Mouse (Mus musculus) heart, embryonic 10.5 days (tissue): Measurements from ENCODE around the gene Tbca. TPM values are rescaled to one million over a fixed set of nuclear protein-coding genes. Genes with fewer than 3 reads are reported as not detected.

Experiments used
- DNase-seq: peaks from one replicate; pipeline ENCODE4 v3.0.0-alpha.2; 2017; ENCODE audit warnings: low spot score
- H3K27ac ChIP-seq: fragments of 300-500 bp; sonication (generic); 2 replicates; pipeline ENCODE4 v1.5.1; 2016; ENCODE audit warnings: mild to moderate bottlenecking
- H3K27me3 ChIP-seq: fragments of 300-500 bp; sonication (generic); 2 replicates; pipeline ENCODE4 v1.6.1; 2016; ENCODE audit warnings: mild to moderate bottlenecking; ENCODE audit not compliant: poor library complexity, insufficient read depth, severe bottlenecking
- H3K36me3 ChIP-seq: fragments of 300-500 bp; sonication (generic); 2 replicates; pipeline ENCODE4 v1.6.1; 2016; ENCODE audit warnings: mild to moderate bottlenecking, moderate library complexity
- H3K4me1 ChIP-seq: fragments of 300-500 bp; sonication (generic); 2 replicates; pipeline ENCODE4 v1.6.1; 2016; ENCODE audit warnings: mild to moderate bottlenecking
- H3K4me3 ChIP-seq: fragments of 300-500 bp; sonication (generic); 2 replicates; pipeline ENCODE4 v1.5.1; 2016; ENCODE audit warnings: mild to moderate bottlenecking, moderate library complexity
- H3K9me3 ChIP-seq: fragments of 300-500 bp; sonication (generic); 2 replicates; pipeline ENCODE4 v1.6.1; 2016; ENCODE audit warnings: mild to moderate bottlenecking, moderate library complexity
- WGBS: fragments of 180-500 bp; shearing (Covaris S2); methylation state at CpG from one replicate; pipeline ENCODE4 v1.1.7; 2016; 5-methylcytosine and 5-hydroxymethylcytosine counted together
- polyA plus RNA-seq: library from polyadenylated mRNA; unstranded; fragments of >200 nt; fragmentation: Nextera tagmentation; extraction: Ambion mirVana; gene quantifications from 2 replicates; pipeline ENCODE4 v1.2.1, GENCODE M21; 2016

Gene Tbca
- polyA plus RNA-seq, 1 experiment from 2014 or later, result 226 TPM

GRCm38 (mm10) chr13:94862491-94863230 is 74.0 kb downstream of the Tbca start:
- peaks cover 77% of the 10 kb centered on the region for H3K27me3 ChIP-seq
- 62% methylated on average over 5 of the region's 5 CpGs for WGBS
- no peak for DNase-seq

DNA sequence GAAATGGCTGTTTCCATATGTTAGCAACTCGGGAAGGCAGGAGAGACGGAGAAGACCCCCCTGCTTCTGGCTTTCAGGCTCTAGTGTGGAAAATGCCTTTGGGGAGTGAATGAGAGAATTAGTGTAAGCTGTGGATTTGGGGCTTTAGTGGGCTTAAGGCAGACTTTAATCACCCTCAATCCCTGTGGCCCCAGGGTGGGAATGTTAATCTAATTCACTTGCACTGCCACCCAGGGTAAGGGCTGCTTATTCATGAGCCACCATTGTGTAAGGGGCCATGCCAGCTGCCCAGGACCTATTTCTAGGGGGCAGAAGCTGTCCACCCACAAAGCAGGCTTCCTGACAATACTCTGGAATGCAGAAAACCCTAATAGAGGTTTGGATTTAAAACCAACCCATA is 78.2 kb downstream of the Tbca start:
- H3K9me3 ChIP-seq, result no peaks in the 10 kb centered on the region
- WGBS, result 18% methylated on average over 2 of the region's 2 CpGs
- peak; percentile 20 for DNase-seq
- H3K36me3 ChIP-seq, result no peaks in the 10 kb centered on the region
- H3K27me3 ChIP-seq, result peaks cover 96% of the 10 kb centered on the region
- peaks cover 12% of the 10 kb centered on the region for H3K4me1 ChIP-seq
- H3K27ac ChIP-seq, result no peak overlapping the region
- no peak overlapping the region for H3K4me3 ChIP-seq

More at GRCm38 (mm10) chr13:94862491-94863230, 74.0 kb downstream of the Tbca start:
- H3K9me3 ChIP-seq, result no peaks in the 10 kb centered on the region
- H3K4me1 ChIP-seq, result no peaks in the 10 kb centered on the region
- no peak overlapping the region for H3K27ac ChIP-seq
- H3K4me3 ChIP-seq, result no peak overlapping the region
- H3K36me3 ChIP-seq, result no peaks in the 10 kb centered on the region

DNA sequence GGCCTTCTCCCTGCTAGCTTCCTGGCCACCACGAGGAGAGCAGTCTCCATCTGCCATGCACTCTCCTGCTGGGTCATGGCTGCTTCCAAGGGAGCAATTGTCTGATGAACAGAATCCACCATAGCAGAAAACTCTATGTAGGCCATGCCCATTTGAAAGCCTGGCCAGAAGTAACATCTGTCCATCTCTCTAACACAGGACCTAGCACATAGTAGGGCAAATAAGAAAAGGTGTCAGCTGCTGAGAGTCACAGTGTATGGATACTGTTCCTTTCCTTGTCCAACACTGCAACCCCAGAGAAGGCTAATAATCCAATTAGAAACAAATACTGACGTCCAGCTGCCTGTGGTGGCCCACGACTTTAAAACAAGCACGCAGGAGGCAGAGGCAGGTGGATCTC is 79.1 kb downstream of the Tbca start:
- no peak overlapping the region for H3K27ac ChIP-seq
- no peak for DNase-seq
- H3K27me3 ChIP-seq, result peaks cover 96% of the 10 kb centered on the region
- H3K4me1 ChIP-seq, result peaks cover 12% of the 10 kb centered on the region
- H3K36me3 ChIP-seq, result no peaks in the 10 kb centered on the region
- 39% methylated on average over 4 of the region's 4 CpGs for WGBS
- no peak overlapping the region for H3K4me3 ChIP-seq
- H3K9me3 ChIP-seq, result no peaks in the 10 kb centered on the region

DNA sequence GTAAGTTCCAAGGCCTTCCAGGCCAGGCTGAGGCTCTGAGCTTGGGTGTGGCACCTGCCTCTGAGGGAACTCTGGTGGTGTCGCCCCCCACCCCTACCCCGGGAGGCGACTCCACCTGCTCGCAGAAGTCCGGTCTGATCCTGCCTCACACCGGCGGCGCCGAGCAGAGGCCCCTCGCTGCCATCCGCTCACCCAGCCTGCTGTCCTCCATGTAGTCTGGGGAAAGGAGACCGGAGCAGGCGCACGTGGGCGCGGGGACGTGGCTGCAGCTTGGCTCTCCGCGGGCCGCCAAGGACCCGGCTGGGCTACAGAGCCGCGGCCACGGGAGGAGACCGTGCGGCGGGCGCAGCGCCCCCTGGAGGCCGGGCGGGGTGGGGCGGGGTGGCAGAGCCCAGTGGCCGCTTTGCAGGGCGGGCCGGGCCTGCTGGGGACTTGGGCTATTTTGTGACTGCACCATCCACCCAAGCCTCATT is 79.8 kb downstream of the Tbca start:
- under 1% methylated on average over 35 of the region's 35 CpGs for WGBS

GRCm38 (mm10) chr13:94869541-94869940 is 80.8 kb downstream of the Tbca start:
- Histone ChIP-seq H3K4me1 (peaks cover 17% of the 10 kb centered on the region), H3K9me3 (no peaks in the 10 kb centered on the region), H3K27ac (no peak overlapping the region), H3K27me3 (peaks cover 97% of the 10 kb centered on the region), H3K4me3 (peak overlapping the region; percentile 61), H3K36me3 (no peaks in the 10 kb centered on the region)
- WGBS, result under 1% methylated on average over 8 of the region's 8 CpGs
- no peak for DNase-seq

More for the DNA sequence above, 79.8 kb downstream of the Tbca start:
- H3K36me3 ChIP-seq, result no peaks in the 10 kb centered on the region
- peaks cover 14% of the 10 kb centered on the region for H3K4me1 ChIP-seq
- peaks cover 96% of the 10 kb centered on the region for H3K27me3 ChIP-seq
- DNase-seq, result no peak
- 0 out of 2 replicates have a peak overlapping the region, but pooled peaks have one; percentile 43 for H3K27ac ChIP-seq
- no peaks in the 10 kb centered on the region for H3K9me3 ChIP-seq
- H3K4me3 ChIP-seq, result peak overlapping the region; percentile 61

GRCm38 (mm10) chr13:94870071-94870460 is 81.4 kb downstream of the Tbca start:
- WGBS, result 8% methylated on average over 9 of the region's 9 CpGs
- H3K36me3 ChIP-seq, result no peaks in the 10 kb centered on the region
- DNase-seq, result no peak
- peaks cover 97% of the 10 kb centered on the region for H3K27me3 ChIP-seq
- no peak overlapping the region for H3K4me3 ChIP-seq
- H3K4me1 ChIP-seq, result peaks cover 19% of the 10 kb centered on the region
- no peak overlapping the region for H3K27ac ChIP-seq
- no peaks in the 10 kb centered on the region for H3K9me3 ChIP-seq

- 1% methylated on average over 21 of the region's 21 CpGs for WGBS
- no peaks in the 10 kb centered on the region for H3K9me3 ChIP-seq
- H3K4me3 ChIP-seq, result no peak overlapping the region
- no peak for DNase-seq
- peaks cover 23% of the 10 kb centered on the region for H3K4me1 ChIP-seq
- H3K36me3 ChIP-seq, result no peaks in the 10 kb centered on the region
- peaks cover 97% of the 10 kb centered on the region for H3K27me3 ChIP-seq
- H3K27ac ChIP-seq, result no peak overlapping the region
Observed at GRCm38 (mm10) chr13:94870461-94871186, 81.9 kb downstream of the Tbca start.

DNA sequence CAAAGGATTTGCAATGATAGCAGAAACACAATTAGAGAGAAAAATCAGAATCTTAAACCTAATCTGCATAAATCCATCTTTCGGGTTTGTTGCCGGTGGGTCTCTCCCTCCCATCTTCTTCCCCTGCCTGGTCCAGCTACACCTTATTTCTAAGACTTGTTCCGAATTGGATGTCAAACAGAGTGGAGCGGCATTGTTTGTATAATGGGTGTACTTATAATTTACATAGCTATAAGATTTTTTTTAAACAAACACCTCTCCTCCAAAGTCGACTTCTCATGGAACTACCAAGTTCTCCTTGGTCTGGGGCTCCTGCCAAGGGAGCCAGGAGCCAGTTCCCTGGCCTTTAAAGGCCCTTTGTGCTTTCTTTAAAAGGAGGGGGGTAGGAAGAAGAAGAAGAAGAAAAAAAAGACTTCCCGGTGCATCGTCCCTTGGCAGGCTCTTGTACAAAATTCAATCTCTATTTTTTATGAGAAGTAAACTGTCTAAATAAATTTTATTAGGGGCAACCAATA is 83.2 kb downstream of the Tbca start:
- Histone ChIP-seq H3K4me1 (peaks cover 23% of the 10 kb centered on the region), H3K27me3 (peaks cover 97% of the 10 kb centered on the region), H3K4me3 (no peak overlapping the region), H3K36me3 (no peaks in the 10 kb centered on the region), H3K27ac (no peak overlapping the region), H3K9me3 (no peaks in the 10 kb centered on the region)
- 1% methylated on average over 7 of the region's 7 CpGs for WGBS
- DNase-seq, result no peak

DNA sequence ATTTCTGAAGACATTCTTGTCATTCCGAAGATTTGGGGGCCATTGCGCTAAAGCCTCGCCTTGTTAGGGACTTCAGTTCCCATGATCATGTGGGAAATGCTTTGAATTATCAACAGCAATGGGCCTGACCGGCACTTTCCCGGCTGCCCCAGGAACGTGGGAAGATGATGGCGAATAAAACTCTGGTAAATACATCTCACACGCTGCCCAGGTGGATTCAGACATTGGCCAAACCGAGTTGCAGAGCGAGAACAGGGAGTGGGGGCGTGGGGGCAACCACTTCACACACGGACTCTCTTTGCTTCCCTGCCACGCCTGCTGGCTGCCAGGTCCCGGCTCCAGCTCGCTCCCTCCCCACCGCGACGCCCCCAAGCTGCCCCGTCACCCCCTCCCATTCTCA is 83.7 kb downstream of the Tbca start:
- Histone ChIP-seq H3K36me3 (no peaks in the 10 kb centered on the region), H3K4me3 (no peak overlapping the region), H3K4me1 (peaks cover 23% of the 10 kb centered on the region), H3K9me3 (no peaks in the 10 kb centered on the region), H3K27me3 (peaks cover 97% of the 10 kb centered on the region), H3K27ac (no peak overlapping the region)
- no peak for DNase-seq
- 1% methylated on average over 19 of the region's 19 CpGs for WGBS

- peaks cover 23% of the 10 kb centered on the region for H3K4me1 ChIP-seq
- H3K4me3 ChIP-seq, result peak overlapping the region; percentile 42
- H3K27ac ChIP-seq, result no peak overlapping the region
- peaks cover 97% of the 10 kb centered on the region for H3K27me3 ChIP-seq
- DNase-seq, result no peak
- H3K9me3 ChIP-seq, result no peaks in the 10 kb centered on the region
- WGBS, result under 1% methylated on average over 54 of the region's 54 CpGs
- no peaks in the 10 kb centered on the region for H3K36me3 ChIP-seq
Observed at GRCm38 (mm10) chr13:94873111-94874038, 84.7 kb downstream of the Tbca start.

DNA sequence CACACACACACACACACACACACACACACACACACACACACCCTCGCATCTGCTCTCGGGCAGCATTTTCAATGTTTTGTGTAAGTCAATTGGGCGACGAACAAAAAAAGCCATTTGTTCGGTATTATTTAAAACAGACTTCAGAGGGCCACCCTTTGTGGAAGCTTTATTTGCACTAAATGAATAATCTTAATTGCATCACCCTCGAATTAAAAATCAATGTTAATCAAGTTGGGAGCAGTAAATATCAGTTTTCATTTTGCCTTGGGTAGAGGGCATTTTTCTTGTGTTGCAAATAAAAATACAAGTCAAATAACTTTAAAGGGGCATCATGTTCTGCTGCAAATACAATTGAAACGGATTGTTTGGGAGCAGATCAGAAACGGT is 85.3 kb downstream of the Tbca start:
- WGBS, result 1% methylated on average over 8 of the region's 8 CpGs
- Histone ChIP-seq H3K27ac (no peak overlapping the region), H3K27me3 (peaks cover 100% of the 10 kb centered on the region), H3K9me3 (no peaks in the 10 kb centered on the region), H3K36me3 (no peaks in the 10 kb centered on the region), H3K4me1 (peaks cover 18% of the 10 kb centered on the region), H3K4me3 (peak overlapping the region; percentile 42; the same call in 1 of the 2 replicates)
- DNase-seq, result no peak

DNA sequence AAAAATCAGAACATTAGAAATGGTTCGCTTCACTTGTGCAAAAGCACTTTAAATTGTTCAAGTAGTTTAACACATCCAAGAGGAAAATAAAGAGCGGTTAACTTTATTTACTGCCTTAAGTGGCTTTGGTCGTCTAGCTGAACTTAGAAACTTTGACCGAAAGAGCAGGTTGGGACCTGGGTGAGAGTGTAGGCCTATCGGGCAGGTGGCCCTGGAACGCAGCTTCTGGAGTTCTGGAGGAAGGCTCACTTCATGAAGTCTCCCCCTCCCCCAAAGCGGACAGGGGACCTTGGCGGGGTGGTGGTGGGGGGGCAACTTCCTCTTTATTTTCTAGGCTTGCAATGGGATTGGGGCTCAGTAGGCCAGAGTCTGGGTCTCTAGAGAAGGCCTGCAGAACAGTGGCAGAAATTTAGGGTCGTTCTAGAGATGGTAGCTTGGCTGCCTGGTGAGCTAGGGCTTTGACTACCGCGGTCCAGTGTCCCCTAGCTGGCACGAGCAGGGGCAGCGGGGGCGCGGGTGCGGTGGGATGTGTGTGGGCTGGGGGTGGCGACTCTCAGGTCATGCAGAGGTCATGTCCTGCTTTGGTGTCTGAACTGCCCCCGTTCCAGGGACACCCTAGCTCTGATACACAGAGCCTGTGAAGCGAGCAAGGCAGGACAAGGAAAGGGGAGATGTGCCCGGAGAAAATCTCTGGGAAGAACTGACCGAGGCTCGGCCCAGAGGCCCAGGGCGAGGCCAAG is 86.1 kb downstream of the Tbca start:
- WGBS, result 1% methylated on average over 23 of the region's 23 CpGs
- no peak overlapping the region for H3K27ac ChIP-seq
- H3K4me3 ChIP-seq, result peak overlapping the region; percentile 35; the same call in 1 of the 2 replicates
- peaks cover 15% of the 10 kb centered on the region for H3K4me1 ChIP-seq
- DNase-seq, result no peak
- peaks cover 100% of the 10 kb centered on the region for H3K27me3 ChIP-seq
- H3K9me3 ChIP-seq, result no peaks in the 10 kb centered on the region
- H3K36me3 ChIP-seq, result no peaks in the 10 kb centered on the region
